ENCODE assay signal across 8 mouse cellular contexts in the genomic region with DNA sequence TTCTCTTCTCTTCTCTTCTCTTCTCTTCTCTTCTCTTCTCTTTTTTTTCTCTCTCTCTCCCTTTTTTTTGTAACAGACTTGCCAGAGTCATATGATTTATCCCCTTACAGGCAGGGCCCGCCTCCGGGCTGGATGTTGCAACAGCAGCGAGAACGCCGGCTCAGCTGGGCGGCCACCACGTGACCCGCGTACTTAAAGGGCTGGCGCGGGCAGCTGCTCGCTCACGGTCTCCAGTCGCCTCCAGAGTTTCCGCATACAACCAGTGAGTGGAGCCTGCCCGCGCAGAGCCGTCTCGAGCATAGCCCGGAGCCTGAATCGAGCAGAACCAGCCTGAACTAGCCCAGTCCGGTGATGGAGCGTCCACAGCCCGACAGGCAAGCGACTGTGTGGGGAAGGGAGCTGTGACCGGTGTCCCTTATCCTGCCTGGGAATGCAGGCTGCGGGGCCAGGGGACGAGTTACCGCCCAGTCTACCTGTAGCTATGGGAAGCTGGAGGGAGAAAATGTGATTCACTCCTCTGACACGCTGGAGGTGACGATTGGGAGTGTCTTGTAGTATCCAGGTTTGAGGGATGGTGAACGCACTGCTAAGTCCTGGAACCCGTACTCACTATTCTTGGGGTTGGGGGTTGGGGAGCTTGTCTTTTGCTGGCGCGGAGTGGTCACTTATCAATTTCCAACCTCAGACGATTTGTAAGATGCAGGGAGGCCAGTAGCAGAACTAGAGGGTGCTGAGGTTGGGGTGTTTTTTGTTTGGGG. TPM values are rescaled to one million over a fixed set of nuclear protein-coding genes. Genes with fewer than 3 reads are reported as not detected.
A peak's percentile ranks its signal among the peaks of the same experiment; 100 is the strongest.
DNase-seq lines count a peak whose midpoint lies in the region; ATAC-seq and TF ChIP-seq lines count a peak whose summit lies in the region.

A gene (plus strand): TSS at position 223 of the 758 bp plus-strand sequence.

- intact Hi-C loops in left cerebral cortex, postnatal 36 days (cut with DNase I) = loop anchor here (2.0 kb wide), 1 partner anchor 15 kb away; a partner anchor contains a TSS

- peak within 1 kb of the TSS; percentile 60 for H3K4me3 ChIP-seq in embryonic facial prominence, embryonic 11.5 days (ENCODE audit: low read depth, low read length)
- peak within 1 kb of the TSS; percentile 46 for H3K4me3 ChIP-seq in intestine, postnatal 0 days (ENCODE audit: low read depth, low read length)
- H3K4me3 ChIP-seq in midbrain, embryonic 10.5 days = peak within 1 kb of the TSS; percentile 78

- no peaks in the 10 kb centered on the region for H3K27me3 ChIP-seq in embryonic facial prominence, embryonic 11.5 days (ENCODE audit: control insufficient read depth, insufficient read depth, low read length)
- H3K27me3 ChIP-seq in intestine, postnatal 0 days (replicated peaks; ENCODE audit: control insufficient read depth, insufficient read depth, low read length) = no peaks in the 10 kb centered on the region
- peaks cover 9% of the 10 kb centered on the region; the same call in 1 of the 2 replicates for H3K27me3 ChIP-seq in midbrain, embryonic 10.5 days (ENCODE audit: low read depth, poor library complexity, severe bottlenecking)

- peak within 1 kb of the TSS; percentile 86 for H3K4me2 ChIP-seq in embryonic facial prominence, embryonic 11.5 days (ENCODE audit: low read depth, low read length)
- peak within 1 kb of the TSS; percentile 69 for H3K4me2 ChIP-seq in intestine, postnatal 0 days (replicated peaks; ENCODE audit: low read depth)

- H3K36me3 ChIP-seq in embryonic facial prominence, embryonic 11.5 days (replicated peaks; ENCODE audit: control insufficient read depth, insufficient read depth, low read depth, low read length) = no peaks in the 10 kb centered on the region
- H3K36me3 ChIP-seq in intestine, postnatal 0 days (ENCODE audit: control insufficient read depth, insufficient read depth) = peaks cover 11% of the 10 kb centered on the region; the same call in 1 of the 2 replicates
- peaks cover 23% of the 10 kb centered on the region for H3K36me3 ChIP-seq in midbrain, embryonic 10.5 days

- under 1% methylated on average over 36 of the region's 36 CpGs for WGBS in embryonic facial prominence, embryonic 11.5 days
- WGBS in intestine, postnatal 0 days = under 1% methylated on average over 36 of the region's 36 CpGs
- under 1% methylated on average over 36 of the region's 36 CpGs for WGBS in midbrain, embryonic 10.5 days

- DNase-seq in adrenal gland, postnatal 10 days = peak; percentile 96
- peak; percentile 93 for DNase-seq in embryonic facial prominence, embryonic 11.5 days (ENCODE audit: low spot score)
- DNase-seq in gonadal fat pad, adult 2 months (ENCODE audit: low read depth) = peak; percentile 49
- DNase-seq in left cerebral cortex, postnatal 36 days (ENCODE audit: low spot score in 2 of 2) = peak; percentile 88 to 89
- DNase-seq in midbrain, embryonic 10.5 days (ENCODE audit: low spot score) = peak; percentile 92
- peak; percentile 88 for DNase-seq in right cerebral cortex, postnatal 36 days (ENCODE audit: low spot score in 2 of 2)
- DNase-seq in urinary bladder, postnatal 4 days (ENCODE audit: low spot score in 2 of 2) = peak; percentile 91 to 95

- peak; percentile 88 for ATAC-seq in embryonic facial prominence, embryonic 11.5 days (replicated peaks; ENCODE audit: insufficient number of reproducible peaks, low FRiP score, low TSS enrichment, low read depth)
- ATAC-seq in intestine, postnatal 0 days = peak; percentile 88

- no peaks in the 10 kb centered on the region for H3K4me1 ChIP-seq in embryonic facial prominence, embryonic 11.5 days (ENCODE audit: control insufficient read depth, insufficient read depth, low read length)
- peaks cover 6% of the 10 kb centered on the region; the same call in 1 of the 2 replicates for H3K4me1 ChIP-seq in intestine, postnatal 0 days (replicated peaks; ENCODE audit: control insufficient read depth, insufficient read depth, low read length)
- peaks cover 27% of the 10 kb centered on the region for H3K4me1 ChIP-seq in midbrain, embryonic 10.5 days

- no peak within 1 kb of the TSS for H3K27ac ChIP-seq in embryonic facial prominence, embryonic 11.5 days (replicated peaks; ENCODE audit: low read depth, low read length)
- peak within 1 kb of the TSS; percentile 61 for H3K27ac ChIP-seq in intestine, postnatal 0 days (ENCODE audit: low read depth, low read length)
- H3K27ac ChIP-seq in midbrain, embryonic 10.5 days (replicated peaks) = peak within 1 kb of the TSS; percentile 84

- peak; percentile 26 for TF ChIP-seq CTCF in intestine, postnatal 0 days (IDR thresholded peaks at IDR 0.05; ENCODE audit: low read depth)

- peak within 1 kb of the TSS; percentile 76 for H3K9ac ChIP-seq in embryonic facial prominence, embryonic 11.5 days (replicated peaks; ENCODE audit: low read length)
- peak within 1 kb of the TSS; percentile 48 for H3K9ac ChIP-seq in intestine, postnatal 0 days (ENCODE audit: low read depth, low read length)

- no peaks in the 10 kb centered on the region for H3K9me3 ChIP-seq in embryonic facial prominence, embryonic 11.5 days (replicated peaks; ENCODE audit: control insufficient read depth, low read length)
- no peaks in the 10 kb centered on the region for H3K9me3 ChIP-seq in intestine, postnatal 0 days (ENCODE audit: control insufficient read depth)
- no peaks in the 10 kb centered on the region for H3K9me3 ChIP-seq in midbrain, embryonic 10.5 days (replicated peaks)

RNA-seq across cellular contexts. Expression of the gene that starts here (rescaled TPM):
- total RNA-seq in adrenal gland, postnatal 10 days (2021) = 10 to 100 TPM; 27.3 to 35.5 TPM
- polyA plus RNA-seq in embryonic facial prominence, embryonic 11.5 days (2014; fragmentation: Nextera tagmentation; extraction: Ambion mirVana) = 16.0 and 18.0 TPM in 2 replicates
- polyA plus RNA-seq in gonadal fat pad, adult 2 months (2012; rRNA removed) = 20.9 and 23.9 TPM in 2 replicates
- 35.9 and 72.7 TPM in 2 replicates for polyA plus RNA-seq in intestine, postnatal 0 days (2015; fragmentation: Nextera tagmentation; extraction: Ambion mirVana)
- 1 to 10 TPM; 3.9 to 5.1 TPM for total RNA-seq in left cerebral cortex, postnatal 36 days (2021)
- 20.5 and 21.0 TPM in 2 replicates for polyA plus RNA-seq in midbrain, embryonic 10.5 days (2016; fragmentation: Nextera tagmentation; extraction: Ambion mirVana)

Comparison
In these comparisons a context has a peak if more than half of its experiments do, and no peak if none do; other contexts are left out.
1. RNA of the gene that starts here (total RNA-seq): 27.3 to 35.5 TPM in adrenal gland, postnatal 10 days; 3.9 to 5.1 TPM in left cerebral cortex, postnatal 36 days; every median in the first group is over 4 times any median in the second.
2. Peak in every context shown above with its lines, with median percentiles within 50 percentile points of each other: DNase-seq and H3K4me3 ChIP-seq.